In genomic region chr8:47989655-47990385, GRCm38 (mm10) we compare ENCODE assay signal across 8 mouse cellular contexts. TPM values are rescaled to one million over a fixed set of nuclear protein-coding genes. Genes with fewer than 3 reads are reported as not detected.
A peak's percentile ranks its signal among the peaks of the same experiment; 100 is the strongest.
DNase-seq lines count a peak whose midpoint lies in the region; ATAC-seq and TF ChIP-seq lines count a peak whose summit lies in the region.

No protein-coding gene starts in this region.

- no peaks in the 10 kb centered on the region for H3K9me3 ChIP-seq in forebrain, embryonic 14.5 days (replicated peaks; ENCODE audit: control insufficient read depth, low read length)
- H3K9me3 ChIP-seq in intestine, embryonic 15.5 days = no peaks in the 10 kb centered on the region
- H3K9me3 ChIP-seq in liver, embryonic 15.5 days (replicated peaks) = no peaks in the 10 kb centered on the region
- H3K9me3 ChIP-seq in neural tube, embryonic 12.5 days = no peaks in the 10 kb centered on the region

- WGBS in forebrain, embryonic 14.5 days = under 1% methylated on average over 48 of the region's 66 CpGs
- under 1% methylated on average over 63 of the region's 66 CpGs for WGBS in intestine, embryonic 15.5 days
- 1% methylated on average over 63 of the region's 66 CpGs for WGBS in liver, embryonic 15.5 days (ENCODE audit: insufficient replicate concordance)
- WGBS in neural tube, embryonic 12.5 days = under 1% methylated on average over 66 of the region's 66 CpGs

- DNase-seq in layer of hippocampus, adult 2 months (ENCODE audit: low spot score in 2 of 2) = peak in 1 of 2 experiments; percentile 11
- DNase-seq in layer of hippocampus, postnatal 10 days (ENCODE audit: low spot score in 2 of 2) = no peak
- peak; percentile 6 for DNase-seq in T-cell, adult 2 months (ENCODE audit: low spot score)
- DNase-seq in forebrain, embryonic 14.5 days (ENCODE audit: low spot score) = no peak
- DNase-seq in right cerebral cortex, postnatal 25 days = no peak

- H3K4me1 ChIP-seq in forebrain, embryonic 14.5 days (ENCODE audit: control insufficient read depth, insufficient read depth, low read length) = peaks cover 13% of the 10 kb centered on the region; the same call in 1 of the 2 replicates
- peaks cover 26% of the 10 kb centered on the region for H3K4me1 ChIP-seq in intestine, embryonic 15.5 days (replicated peaks)
- H3K4me1 ChIP-seq in liver, embryonic 15.5 days (replicated peaks) = peaks cover 29% of the 10 kb centered on the region
- H3K4me1 ChIP-seq in neural tube, embryonic 12.5 days = peaks cover 31% of the 10 kb centered on the region

- H3K27me3 ChIP-seq in forebrain, embryonic 14.5 days (replicated peaks; ENCODE audit: control insufficient read depth, insufficient read depth, low read length) = no peaks in the 10 kb centered on the region
- no peaks in the 10 kb centered on the region for H3K27me3 ChIP-seq in intestine, embryonic 15.5 days (replicated peaks)
- H3K27me3 ChIP-seq in liver, embryonic 15.5 days = peaks cover 38% of the 10 kb centered on the region
- H3K27me3 ChIP-seq in neural tube, embryonic 12.5 days (replicated peaks) = no peaks in the 10 kb centered on the region

- H3K36me3 ChIP-seq in forebrain, embryonic 14.5 days (ENCODE audit: control insufficient read depth, insufficient read depth, low read length) = no peaks in the 10 kb centered on the region
- H3K36me3 ChIP-seq in intestine, embryonic 15.5 days = no peaks in the 10 kb centered on the region
- H3K36me3 ChIP-seq in liver, embryonic 15.5 days (replicated peaks) = no peaks in the 10 kb centered on the region
- H3K36me3 ChIP-seq in neural tube, embryonic 12.5 days = no peaks in the 10 kb centered on the region

- peak overlapping the region; percentile 77 for H3K4me2 ChIP-seq in forebrain, embryonic 14.5 days (ENCODE audit: low read length)
- peak overlapping the region; percentile 94 for H3K4me2 ChIP-seq in intestine, embryonic 15.5 days (replicated peaks)
- peak overlapping the region; percentile 87 for H3K4me2 ChIP-seq in liver, embryonic 15.5 days
- H3K4me2 ChIP-seq in neural tube, embryonic 12.5 days (replicated peaks) = peak overlapping the region; percentile 93

- no peak for TF ChIP-seq CTCF in layer of hippocampus, adult 2 months (conservative IDR thresholded peaks at IDR 0.05)

- H3K27ac ChIP-seq in layer of hippocampus, adult 2 months = peak overlapping the region; percentile 92
- peak overlapping the region; percentile 74 for H3K27ac ChIP-seq in forebrain, embryonic 14.5 days (ENCODE audit: low read depth, low read length)
- H3K27ac ChIP-seq in intestine, embryonic 15.5 days = peak overlapping the region; percentile 95
- peak overlapping the region; percentile 51 for H3K27ac ChIP-seq in liver, embryonic 15.5 days (replicated peaks)
- peak overlapping the region; percentile 59 for H3K27ac ChIP-seq in neural tube, embryonic 12.5 days

- H3K9ac ChIP-seq in forebrain, embryonic 14.5 days (ENCODE audit: low read length) = peak overlapping the region; percentile 81
- H3K9ac ChIP-seq in intestine, embryonic 15.5 days = peak overlapping the region; percentile 91
- peak overlapping the region; percentile 58 for H3K9ac ChIP-seq in liver, embryonic 15.5 days
- H3K9ac ChIP-seq in neural tube, embryonic 12.5 days = peak overlapping the region; percentile 85

- ATAC-seq in forebrain, embryonic 14.5 days = no peak; the same call in 1 of the 2 replicates
- ATAC-seq in intestine, embryonic 15.5 days = peak; percentile 54
- ATAC-seq in liver, embryonic 15.5 days (ENCODE audit: insufficient read depth) = no peak; the same call in 1 of the 2 replicates
- peak; percentile 65 for ATAC-seq in neural tube, embryonic 12.5 days (ENCODE audit: low FRiP score, low read depth)

- peak overlapping the region; percentile 86 for H3K4me3 ChIP-seq in layer of hippocampus, adult 2 months
- peak overlapping the region; percentile 76 for H3K4me3 ChIP-seq in forebrain, embryonic 14.5 days (ENCODE audit: low read depth, low read length)
- peak overlapping the region; percentile 88 for H3K4me3 ChIP-seq in intestine, embryonic 15.5 days (replicated peaks)
- H3K4me3 ChIP-seq in liver, embryonic 15.5 days (replicated peaks) = peak overlapping the region; percentile 66
- H3K4me3 ChIP-seq in neural tube, embryonic 12.5 days = peak overlapping the region; percentile 85

RNA-seq across cellular contexts. Expression of gene Wwc2, which starts 0.9 kb away (rescaled TPM):
- total RNA-seq in layer of hippocampus, adult 2 months (2021) = 10 to 100 TPM; 27.0 to 28.2 TPM
- 10 to 100 TPM; 26.6 to 29.1 TPM for total RNA-seq in layer of hippocampus, postnatal 10 days (2021)
- 3.0 and 3.8 TPM in 2 replicates for polyA plus RNA-seq in forebrain, embryonic 14.5 days (2014; fragmentation: Nextera tagmentation; extraction: Ambion mirVana)
- polyA plus RNA-seq in intestine, embryonic 15.5 days (2015; fragmentation: Nextera tagmentation; extraction: Ambion mirVana) = 8.0 and 8.5 TPM in 2 replicates
- polyA plus RNA-seq in liver, embryonic 15.5 days (2015; fragmentation: Nextera tagmentation; extraction: Ambion mirVana) = 1.4 and 1.7 TPM in 2 replicates
- polyA plus RNA-seq in neural tube, embryonic 12.5 days (2016; fragmentation: Nextera tagmentation; extraction: Ambion mirVana) = 10.8 and 11.7 TPM in 2 replicates

Comparison
In these comparisons a context has a peak if more than half of its experiments do, and no peak if none do; other contexts are left out.
1. ATAC-seq: peak in intestine, embryonic 15.5 days (single experiment) and neural tube, embryonic 12.5 days (single experiment); none in forebrain, embryonic 14.5 days (single experiment) and liver, embryonic 15.5 days (single experiment).
2. Peak in every context shown above with its lines, with median percentiles within 50 percentile points of each other: H3K27ac ChIP-seq, H3K4me3 ChIP-seq, H3K4me2 ChIP-seq and H3K9ac ChIP-seq.